Comparison of ENCODE assay signal across 8 mouse cellular contexts in genomic region chr5:66618597-66618996, GRCm38 (mm10). TPM values are rescaled to one million over a fixed set of nuclear protein-coding genes. Genes with fewer than 3 reads are reported as not detected.
A peak's percentile ranks its signal among the peaks of the same experiment; 100 is the strongest.
DNase-seq lines count a peak whose midpoint lies in the region; TF ChIP-seq lines count a peak whose summit lies in the region.

Apbb2 (minus strand) TSS chr5:66618784.

- TF ChIP-seq CTCF in ES-Bruce4 (IDR thresholded peaks at IDR 0.05; ENCODE audit: low read depth, low read length): peak; percentile 79
- peak; percentile 91 for TF ChIP-seq CTCF in layer of hippocampus, adult 2 months (conservative IDR thresholded peaks at IDR 0.05)
- TF ChIP-seq CTCF in lung, adult 2 months (IDR thresholded peaks at IDR 0.05; ENCODE audit: insufficient read depth, low read length): peak; percentile 13; the same call in 1 of the 2 replicates
- TF ChIP-seq CTCF in olfactory bulb, adult 2 months (IDR thresholded peaks at IDR 0.05; ENCODE audit: insufficient read depth, low read depth, low read length): peak; percentile 70

- peak within 1 kb of the TSS; percentile 60 for H3K27ac ChIP-seq in ES-Bruce4 (ENCODE audit: insufficient read depth, low read length)
- peak within 1 kb of the TSS; percentile 97 for H3K27ac ChIP-seq in layer of hippocampus, adult 2 months
- H3K27ac ChIP-seq in olfactory bulb, adult 2 months (ENCODE audit: insufficient read depth, low read depth, low read length): peak within 1 kb of the TSS; percentile 58; the same call in 1 of the 2 replicates

- H3K9me3 ChIP-seq in ES-Bruce4 (replicated peaks; ENCODE audit: control insufficient read depth, insufficient read depth, low read length, poor library complexity, severe bottlenecking): no peaks in the 10 kb centered on the region

- peak; percentile 95 for DNase-seq in cerebellum, adult 11-12 months
- peak; percentile 96 for DNase-seq in forelimb bud, embryonic 11.5 days (ENCODE audit: low read depth, low spot score)
- peak; percentile 97 for DNase-seq in heart, postnatal 4 days
- DNase-seq in layer of hippocampus, adult 2 months (ENCODE audit: low spot score in 2 of 2): peak; percentile 95
- DNase-seq in lung, adult 2 months: peak; percentile 91
- DNase-seq in thymus, adult 18-20 months: peak; percentile 73 to 84

- peak; percentile 8 for TF ChIP-seq POLR2A in ES-Bruce4 (IDR thresholded peaks at IDR 0.05; ENCODE audit: insufficient read depth, low read length)
- TF ChIP-seq POLR2A in lung, adult 2 months (IDR thresholded peaks at IDR 0.05; ENCODE audit: borderline replicate concordance, extremely low read depth, low read depth, low read length): peak; percentile 79; the same call in 1 of the 2 replicates
- peak; percentile 72 for TF ChIP-seq POLR2A in olfactory bulb, adult 2 months (IDR thresholded peaks at IDR 0.05; ENCODE audit: insufficient read depth, low read depth, low read length)

- peak within 1 kb of the TSS; percentile 90 for H3K9ac ChIP-seq in ES-Bruce4 (ENCODE audit: low read depth, poor library complexity, severe bottlenecking)

- WGBS in lung, adult 2 months: under 1% methylated on average over 39 of the region's 39 CpGs
- under 1% methylated on average over 39 of the region's 39 CpGs for WGBS in olfactory bulb, adult 2 months

- peak within 1 kb of the TSS; percentile 79 for H3K4me3 ChIP-seq in ES-Bruce4 (ENCODE audit: low read depth, low read length)
- H3K4me3 ChIP-seq in layer of hippocampus, adult 2 months: peak within 1 kb of the TSS; percentile 98
- peak within 1 kb of the TSS; percentile 66 for H3K4me3 ChIP-seq in lung, adult 2 months (replicated peaks; ENCODE audit: extremely low read depth, low read depth, low read length)
- H3K4me3 ChIP-seq in olfactory bulb, adult 2 months (ENCODE audit: insufficient read depth, low read depth, low read length): peak within 1 kb of the TSS; percentile 88

- H3K4me1 ChIP-seq in ES-Bruce4 (ENCODE audit: control insufficient read depth, insufficient read depth, low read length): no peaks in the 10 kb centered on the region
- peaks cover 32% of the 10 kb centered on the region for H3K4me1 ChIP-seq in lung, adult 2 months (ENCODE audit: control insufficient read depth, insufficient read depth, low read length)
- peaks cover 15% of the 10 kb centered on the region for H3K4me1 ChIP-seq in olfactory bulb, adult 2 months (ENCODE audit: control insufficient read depth, insufficient read depth, low read length)

- no peaks in the 10 kb centered on the region for H3K36me3 ChIP-seq in ES-Bruce4 (ENCODE audit: control insufficient read depth, insufficient read depth, low read length, poor library complexity, severe bottlenecking)

- H3K27me3 ChIP-seq in ES-Bruce4 (ENCODE audit: control insufficient read depth, insufficient read depth, low read length, poor library complexity, severe bottlenecking): no peaks in the 10 kb centered on the region

- no peak for TF ChIP-seq EP300 in ES-Bruce4 (IDR thresholded peaks at IDR 0.05; ENCODE audit: insufficient read depth, low read depth, low read length)

RNA-seq across cellular contexts. Expression of gene Apbb2, which starts in this region (rescaled TPM):
- 37.8 and 39.0 TPM in 2 replicates for polyA plus RNA-seq in ES-Bruce4 (2011; ENCODE audit: insufficient read depth, insufficient read length, low read depth, missing spikeins)
- total RNA-seq in heart, postnatal 4 days (2021): 10 to 100 TPM; 60.9 to 66.7 TPM
- total RNA-seq in layer of hippocampus, adult 2 months (2021): 10 to 100 TPM; 54.5 to 58.6 TPM
- polyA plus RNA-seq in lung, adult 2 months (2012; rRNA removed): 11.7 and 24.6 TPM in 2 replicates
- polyA plus RNA-seq in olfactory bulb, adult 2 months (2012; ENCODE audit: insufficient read depth, insufficient read length, low replicate concordance, missing spikeins): not detected in 2 replicates

Comparison
In these comparisons a context has a peak if more than half of its experiments do, and no peak if none do; other contexts are left out.
1. Peak in every context shown above with its lines: DNase-seq, H3K4me3 ChIP-seq and H3K27ac ChIP-seq.
2. RNA of gene Apbb2 (polyA plus RNA-seq): 37.8 to 39.0 TPM in ES-Bruce4 and 11.7 to 24.6 TPM in lung, adult 2 months; not detected in olfactory bulb, adult 2 months; every median in the first group is over 10 times any median in the second.
3. CTCF ChIP-seq: peak in every context shown above with its lines; median percentile 91 in layer of hippocampus, adult 2 months; 79 in ES-Bruce4; 70 in olfactory bulb, adult 2 months; 13 in lung, adult 2 months.
4. POLR2A ChIP-seq: peak in every context shown above with its lines; median percentile 79 in lung, adult 2 months; 72 in olfactory bulb, adult 2 months; 8 in ES-Bruce4.